Mouse (Mus musculus): Measurements from ENCODE around the gene Myh2. TPM values are rescaled to one million over a fixed set of nuclear protein-coding genes. Genes with fewer than 3 reads are reported as not detected.

The Myh2 gene
- polyA plus RNA-seq (2015; fragmentation: Nextera tagmentation; extraction: Ambion mirVana), result 0.08 and 0.25 TPM in 2 replicates

DNA sequence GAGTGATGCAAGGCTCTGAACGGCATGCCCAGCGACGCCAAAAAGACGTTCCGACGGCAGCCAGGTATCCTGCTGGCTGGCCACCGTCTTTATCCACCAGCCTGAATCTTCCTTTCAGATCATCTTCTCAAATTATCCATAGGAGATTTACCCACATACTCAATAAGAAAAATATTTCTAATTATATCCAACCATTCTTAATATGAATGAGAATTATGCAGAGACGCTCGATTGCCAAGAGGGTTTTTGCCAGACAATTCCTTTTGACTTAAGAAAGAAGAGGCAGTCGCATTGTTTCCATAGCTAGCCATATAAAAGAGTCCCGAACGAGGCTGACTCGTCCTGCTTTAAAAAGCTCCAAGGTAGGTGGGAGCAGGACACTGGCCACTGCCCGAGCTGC lies at the start of gene Myh2:
TSS of gene Myh2 (plus strand) at position 301 of the 400 bp plus-strand sequence.
- Histone ChIP-seq H3K9me3 (no peaks in the 10 kb centered on the region), H3K4me2 (no peak within 1 kb of the TSS), H3K36me3 (replicated peaks) (no peaks in the 10 kb centered on the region), H3K4me1 (no peaks in the 10 kb centered on the region), H3K27me3 (replicated peaks) (no peaks in the 10 kb centered on the region), H3K9ac (no peak within 1 kb of the TSS), H3K4me3 (no peak within 1 kb of the TSS), H3K27ac (no peak within 1 kb of the TSS)
- 54% methylated on average over 14 of the region's 14 CpGs for WGBS
- no peak for ATAC-seq (replicated peaks)

DNA sequence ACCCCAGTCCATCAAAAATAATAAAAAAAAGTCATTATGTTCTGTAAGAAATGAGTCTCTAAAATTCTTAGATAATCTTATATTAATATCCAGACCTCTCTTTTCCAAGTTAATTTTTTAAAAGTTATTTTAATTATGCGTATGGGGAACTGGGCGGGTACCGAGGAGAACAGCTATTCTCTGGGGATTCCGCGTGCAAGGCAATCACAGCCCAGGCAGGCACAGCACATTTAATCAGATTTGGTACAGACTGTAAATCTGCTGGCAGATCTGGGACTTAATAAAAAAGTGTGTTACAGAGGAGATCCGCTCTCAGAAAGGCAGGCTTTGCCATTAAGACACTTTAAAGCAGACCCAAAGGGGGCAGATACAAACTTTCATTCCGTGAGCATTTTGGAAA lies 45.9 kb upstream of the Myh2 start:
- H3K4me1 ChIP-seq, result peaks cover 4% of the 10 kb centered on the region; the same call in 1 of the 2 replicates
- WGBS, result 53% methylated on average over 7 of the region's 7 CpGs
- no peaks in the 10 kb centered on the region for H3K36me3 ChIP-seq (replicated peaks)
- H3K9ac ChIP-seq, result no peak overlapping the region
- H3K27me3 ChIP-seq (replicated peaks), result no peaks in the 10 kb centered on the region
- no peak overlapping the region for H3K27ac ChIP-seq
- H3K9me3 ChIP-seq, result no peaks in the 10 kb centered on the region
- no peak overlapping the region for H3K4me3 ChIP-seq
- ATAC-seq (replicated peaks), result no peak
- H3K4me2 ChIP-seq, result no peak overlapping the region

DNA sequence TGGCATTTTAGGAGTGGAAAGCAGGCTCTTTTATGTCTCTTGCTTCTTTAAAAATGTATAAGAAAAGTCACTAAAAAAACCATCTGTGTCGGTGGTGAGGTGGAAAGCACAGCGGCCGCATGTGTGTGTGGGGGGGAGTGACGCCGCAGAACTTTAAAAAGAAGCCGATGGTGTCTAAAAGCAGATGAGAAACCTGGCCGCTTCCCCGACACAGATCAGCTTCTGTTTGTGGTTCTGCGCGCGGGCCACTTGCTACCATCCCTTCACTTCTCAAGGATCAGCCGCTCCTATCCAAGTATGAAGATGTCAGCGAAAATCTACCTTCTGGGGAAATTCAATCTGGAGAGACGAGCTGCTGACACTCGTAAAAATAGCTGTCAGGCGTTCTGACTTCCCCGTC lies 45.5 kb upstream of the Myh2 start:
- no peak for ATAC-seq (replicated peaks)
- no peaks in the 10 kb centered on the region for H3K36me3 ChIP-seq (replicated peaks)
- H3K9ac ChIP-seq, result no peak overlapping the region
- no peak overlapping the region for H3K4me2 ChIP-seq
- H3K4me3 ChIP-seq, result no peak overlapping the region
- H3K27ac ChIP-seq, result no peak overlapping the region
- no peaks in the 10 kb centered on the region for H3K27me3 ChIP-seq (replicated peaks)
- H3K4me1 ChIP-seq, result peaks cover 4% of the 10 kb centered on the region; the same call in 1 of the 2 replicates
- H3K9me3 ChIP-seq, result no peaks in the 10 kb centered on the region
- WGBS, result 68% methylated on average over 17 of the region's 17 CpGs

DNA sequence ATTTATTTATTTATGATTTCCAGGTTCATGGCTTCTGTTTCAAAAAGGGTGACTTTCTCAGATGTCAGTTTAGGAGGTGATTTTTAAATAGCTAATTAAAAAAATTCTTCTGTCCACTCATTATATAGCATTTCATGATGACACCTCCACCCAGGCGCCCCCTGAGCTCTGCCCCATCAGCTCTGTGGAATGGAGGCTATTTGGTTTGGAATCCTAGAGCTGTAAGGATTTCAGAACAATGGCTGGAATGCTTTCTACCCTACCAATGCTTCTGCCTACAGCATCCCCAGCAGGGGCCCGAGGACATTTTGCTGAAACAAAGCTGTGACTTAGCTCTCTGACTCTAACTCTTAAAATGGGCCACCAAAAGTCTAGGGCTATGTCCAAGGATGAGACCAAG lies 37.3 kb upstream of the Myh2 start:
- H3K4me2 ChIP-seq, result no peak overlapping the region
- no peak for ATAC-seq (replicated peaks)

DNA sequence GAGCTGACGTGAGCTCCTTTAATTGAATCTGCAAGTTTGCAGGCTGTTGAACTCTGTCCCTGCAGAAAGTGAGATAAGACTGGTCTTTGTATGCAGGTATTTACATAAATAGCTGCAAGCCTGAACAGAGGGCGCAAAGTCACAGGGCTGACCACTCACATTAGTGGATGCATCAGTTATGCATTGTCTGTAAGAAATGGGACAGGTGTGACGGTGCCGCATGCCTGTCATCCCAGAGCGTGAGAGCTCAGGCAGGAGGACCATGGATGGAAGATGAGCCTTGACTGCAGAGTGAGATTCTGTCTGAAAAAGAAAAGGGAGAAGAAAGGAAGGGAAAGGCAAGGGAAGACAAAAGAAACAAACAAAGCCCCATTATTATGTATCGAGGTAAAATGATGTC lies 36.2 kb upstream of the Myh2 start:
- H3K4me1 ChIP-seq, result 0 out of 2 replicates have a peak, but pooled peaks cover 4% of the 10 kb centered on the region
- no peak overlapping the region for H3K4me2 ChIP-seq
- no peak overlapping the region for H3K4me3 ChIP-seq
- H3K27me3 ChIP-seq (replicated peaks), result no peaks in the 10 kb centered on the region
- no peaks in the 10 kb centered on the region for H3K9me3 ChIP-seq
- no peak for ATAC-seq (replicated peaks)
- 55% methylated on average over 6 of the region's 6 CpGs for WGBS
- H3K27ac ChIP-seq, result no peak overlapping the region
- no peaks in the 10 kb centered on the region for H3K36me3 ChIP-seq (replicated peaks)
- no peak overlapping the region for H3K9ac ChIP-seq

More for the DNA sequence above, 37.3 kb upstream of the Myh2 start:
- WGBS, result 78% methylated on average over 2 of the region's 2 CpGs
- H3K9ac ChIP-seq, result no peak overlapping the region
- no peak overlapping the region for H3K4me3 ChIP-seq
- H3K27me3 ChIP-seq (replicated peaks), result no peaks in the 10 kb centered on the region
- H3K9me3 ChIP-seq, result no peaks in the 10 kb centered on the region
- H3K36me3 ChIP-seq (replicated peaks), result no peaks in the 10 kb centered on the region
- H3K27ac ChIP-seq, result no peak overlapping the region
- 0 out of 2 replicates have a peak, but pooled peaks cover 4% of the 10 kb centered on the region for H3K4me1 ChIP-seq

GRCm38 (mm10) chr11:67135532-67135931 lies 35.3 kb upstream of the Myh2 start:
- ATAC-seq (replicated peaks), result no peak
- no peaks in the 10 kb centered on the region for H3K36me3 ChIP-seq (replicated peaks)

GRCm38 (mm10) chr11:67139556-67139955 lies 31.3 kb upstream of the Myh2 start:
- H3K4me3 ChIP-seq, result no peak overlapping the region
- ATAC-seq (replicated peaks), result no peak
- WGBS, result 84% methylated on average over 8 of the region's 8 CpGs

More at GRCm38 (mm10) chr11:67135532-67135931, 35.3 kb upstream of the Myh2 start:
- Histone ChIP-seq H3K4me1 (0 out of 2 replicates have a peak, but pooled peaks cover 4% of the 10 kb centered on the region), H3K4me2 (no peak overlapping the region), H3K27me3 (replicated peaks) (no peaks in the 10 kb centered on the region), H3K27ac (no peak overlapping the region), H3K9ac (no peak overlapping the region), H3K4me3 (no peak overlapping the region), H3K9me3 (no peaks in the 10 kb centered on the region)
- 96% methylated on average over 2 of the region's 2 CpGs for WGBS

GRCm38 (mm10) chr11:67140175-67140574 lies 30.7 kb upstream of the Myh2 start:
- Histone ChIP-seq H3K27me3 (replicated peaks) (no peaks in the 10 kb centered on the region), H3K4me2 (no peak overlapping the region), H3K4me1 (no peaks in the 10 kb centered on the region), H3K27ac (no peak overlapping the region), H3K9ac (no peak overlapping the region), H3K9me3 (no peaks in the 10 kb centered on the region), H3K4me3 (no peak overlapping the region), H3K36me3 (replicated peaks) (no peaks in the 10 kb centered on the region)
- ATAC-seq (replicated peaks), result no peak
- WGBS, result 89% methylated on average over 5 of the region's 5 CpGs

More at GRCm38 (mm10) chr11:67139556-67139955, 31.3 kb upstream of the Myh2 start:
- Histone ChIP-seq H3K27me3 (replicated peaks) (no peaks in the 10 kb centered on the region), H3K4me1 (0 out of 2 replicates have a peak, but pooled peaks cover 2% of the 10 kb centered on the region), H3K4me2 (no peak overlapping the region), H3K9me3 (no peaks in the 10 kb centered on the region), H3K27ac (no peak overlapping the region), H3K9ac (no peak overlapping the region), H3K36me3 (replicated peaks) (no peaks in the 10 kb centered on the region)

DNA sequence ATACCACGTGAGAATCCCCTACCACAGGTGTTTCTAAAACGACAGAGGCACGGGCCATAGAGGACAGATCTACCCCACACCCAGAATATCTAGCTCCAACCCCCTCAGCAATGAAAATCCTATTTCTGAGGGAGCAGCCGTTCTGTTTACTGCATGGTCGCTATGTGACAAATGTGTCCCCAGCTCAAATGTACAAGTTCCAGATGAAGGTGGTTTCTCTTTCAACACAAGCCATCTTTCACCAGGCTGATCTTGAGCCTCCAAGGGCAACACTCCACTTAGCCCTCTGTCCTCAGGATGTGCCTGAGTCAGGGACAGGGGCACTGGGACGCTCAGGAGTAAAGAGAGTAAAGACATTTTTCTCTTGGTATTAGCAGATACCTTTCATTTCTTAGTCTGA lies 29.8 kb upstream of the Myh2 start:
- 85% methylated on average over 6 of the region's 6 CpGs for WGBS
- H3K4me2 ChIP-seq, result no peak overlapping the region

GRCm38 (mm10) chr11:67142047-67142446 lies 28.8 kb upstream of the Myh2 start:
- no peak overlapping the region for H3K4me2 ChIP-seq
- no peak overlapping the region for H3K4me3 ChIP-seq
- no peaks in the 10 kb centered on the region for H3K4me1 ChIP-seq
- no peaks in the 10 kb centered on the region for H3K27me3 ChIP-seq (replicated peaks)
- H3K9ac ChIP-seq, result no peak overlapping the region
- ATAC-seq (replicated peaks), result no peak
- H3K27ac ChIP-seq, result no peak overlapping the region
- H3K36me3 ChIP-seq (replicated peaks), result no peaks in the 10 kb centered on the region
- H3K9me3 ChIP-seq, result no peaks in the 10 kb centered on the region
- 60% methylated on average over 4 of the region's 4 CpGs for WGBS

More for the DNA sequence above, 29.8 kb upstream of the Myh2 start:
- Histone ChIP-seq H3K4me3 (no peak overlapping the region), H3K9me3 (no peaks in the 10 kb centered on the region), H3K4me1 (no peaks in the 10 kb centered on the region), H3K9ac (no peak overlapping the region), H3K27ac (no peak overlapping the region), H3K27me3 (replicated peaks) (no peaks in the 10 kb centered on the region), H3K36me3 (replicated peaks) (no peaks in the 10 kb centered on the region)
- ATAC-seq (replicated peaks), result no peak

- Histone ChIP-seq H3K36me3 (replicated peaks) (no peaks in the 10 kb centered on the region), H3K9ac (no peak overlapping the region), H3K4me1 (no peaks in the 10 kb centered on the region), H3K4me3 (no peak overlapping the region), H3K9me3 (no peaks in the 10 kb centered on the region), H3K4me2 (no peak overlapping the region), H3K27ac (no peak overlapping the region), H3K27me3 (replicated peaks) (no peaks in the 10 kb centered on the region)
- ATAC-seq (replicated peaks), result no peak
- 89% methylated on average over 5 of the region's 5 CpGs for WGBS
Observed at GRCm38 (mm10) chr11:67143065-67143464, 27.8 kb upstream of the Myh2 start.

GRCm38 (mm10) chr11:67143863-67144498 lies 26.8 kb upstream of the Myh2 start:
- Histone ChIP-seq H3K27me3 (replicated peaks) (no peaks in the 10 kb centered on the region), H3K4me1 (no peaks in the 10 kb centered on the region), H3K36me3 (replicated peaks) (no peaks in the 10 kb centered on the region), H3K27ac (no peak overlapping the region), H3K4me2 (no peak overlapping the region), H3K9ac (no peak overlapping the region), H3K9me3 (no peaks in the 10 kb centered on the region), H3K4me3 (no peak overlapping the region)
- 89% methylated on average over 4 of the region's 4 CpGs for WGBS
- ATAC-seq (replicated peaks), result no peak

Measured in midbrain, embryonic 15.5 days (tissue).